Mouse (Mus musculus) lung, postnatal 0 days (tissue): ENCODE data around the gene Ubash3b. TPM values are rescaled to one million over a fixed set of nuclear protein-coding genes. Genes with fewer than 3 reads are reported as not detected.

Experiments
- ATAC-seq: fragments of 200-750 bp; cut with Nextera tagmentation; 2 replicates; pipeline ENCODE4 v1.8.0; 2017; ENCODE audit warnings: moderate library complexity
- DNase-seq: peaks from one replicate; pipeline ENCODE4 v3.0.0-alpha.2; 2016; ENCODE audit warnings: low spot score
- H3K27ac ChIP-seq: fragments of 300-500 bp; sonication (generic); 2 replicates; pipeline ENCODE4 v1.5.1; 2014; ENCODE audit warnings: antibody characterized with exemption, mild to moderate bottlenecking, low read length, mixed read lengths
- H3K27me3 ChIP-seq: fragments of 300-500 bp; sonication (generic); replicated peaks from 2 replicates; pipeline ENCODE4 v1.6.1; 2014; ENCODE audit warnings: low read length, mixed read lengths; ENCODE audit not compliant: insufficient read depth
- H3K36me3 ChIP-seq: fragments of 300-500 bp; sonication (generic); 2 replicates; pipeline ENCODE4 v1.6.1; 2014; ENCODE audit warnings: low read length, mixed read lengths; ENCODE audit not compliant: insufficient read depth
- H3K4me1 ChIP-seq: fragments of 300-500 bp; sonication (generic); 2 replicates; pipeline ENCODE4 v1.6.1; 2014; ENCODE audit warnings: antibody characterized with exemption, low read depth, low read length, mixed read lengths; ENCODE audit not compliant: insufficient read depth
- H3K4me2 ChIP-seq: fragments of 300-500 bp; sonication (generic); replicated peaks from 2 replicates; pipeline ENCODE4 v1.6.1; 2014; ENCODE audit warnings: low read depth, mild to moderate bottlenecking, low read length, moderate library complexity, mixed read lengths
- H3K4me3 ChIP-seq: fragments of 300-500 bp; sonication (generic); 2 replicates; pipeline ENCODE4 v1.5.1; 2014; ENCODE audit warnings: low read depth, low read length
- H3K9ac ChIP-seq: fragments of 300-500 bp; sonication (generic); replicated peaks from 2 replicates; pipeline ENCODE4 v1.6.1; 2014; ENCODE audit warnings: low read depth, mild to moderate bottlenecking
- H3K9me3 ChIP-seq: fragments of 300-500 bp; sonication (generic); 2 replicates; pipeline ENCODE4 v1.6.1; 2016; ENCODE audit warnings: low read length, mixed read lengths
- CTCF ChIP-seq: IDR thresholded peaks from 2 replicates; pipeline ENCODE4 v1.5.1; 2016; ENCODE audit warnings: antibody characterized with exemption, mild to moderate bottlenecking
- EP300 ChIP-seq: IDR thresholded peaks from 2 replicates; pipeline ENCODE4 v1.6.1; 2016; ENCODE audit warnings: antibody characterized with exemption, mild to moderate bottlenecking, control low read depth
- WGBS: fragments of 180-500 bp; shearing (Covaris S2); extraction: QIAGEN DNeasy Blood & Tissue Kit; methylation state at CpG from one replicate; pipeline ENCODE4 v1.1.7; 2014; 5-methylcytosine and 5-hydroxymethylcytosine counted together
- polyA plus RNA-seq: library from polyadenylated mRNA; unstranded; fragments of >200 nt; fragmentation: Nextera tagmentation; extraction: Ambion mirVana; gene quantifications from 2 replicates; pipeline ENCODE4 v1.2.1, GENCODE M21; 2015

Ubash3b gene
- polyA plus RNA-seq, 1 experiment from 2014 or later: 4.1 TPM

DNA sequence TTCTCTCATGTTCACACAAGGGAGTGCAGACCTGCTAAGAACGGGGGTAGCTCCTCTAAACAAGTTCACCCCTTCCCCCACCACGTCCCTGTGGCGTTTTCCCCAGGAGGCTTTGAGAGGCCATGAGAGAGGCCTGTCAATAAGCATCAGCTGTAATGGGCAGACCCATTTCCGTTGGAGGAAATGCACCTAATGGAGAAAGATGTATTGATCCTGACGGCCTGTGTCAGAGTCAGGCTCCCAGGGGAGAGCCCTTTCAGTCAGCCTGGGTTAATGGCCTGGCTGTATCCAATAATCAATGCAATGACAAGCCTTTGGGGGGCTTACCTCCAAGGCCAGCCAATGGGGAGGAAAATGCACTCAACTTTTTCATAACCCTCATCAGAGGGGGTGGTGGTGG is 100.1 kb downstream of the Ubash3b start:
- H3K27ac ChIP-seq: no peak overlapping the region
- H3K4me1 ChIP-seq: no peaks in the 10 kb centered on the region
- no peaks in the 10 kb centered on the region for H3K27me3 ChIP-seq
- H3K4me3 ChIP-seq: no peak overlapping the region
- H3K9ac ChIP-seq: no peak overlapping the region
- no peak for ATAC-seq
- H3K9me3 ChIP-seq: no peaks in the 10 kb centered on the region
- H3K4me2 ChIP-seq: no peak overlapping the region
- no peak for DNase-seq
- 58% methylated on average over 5 of the region's 5 CpGs for WGBS
- TF ChIP-seq CTCF (no peak), EP300 (no peak)
- H3K36me3 ChIP-seq: no peaks in the 10 kb centered on the region

DNA sequence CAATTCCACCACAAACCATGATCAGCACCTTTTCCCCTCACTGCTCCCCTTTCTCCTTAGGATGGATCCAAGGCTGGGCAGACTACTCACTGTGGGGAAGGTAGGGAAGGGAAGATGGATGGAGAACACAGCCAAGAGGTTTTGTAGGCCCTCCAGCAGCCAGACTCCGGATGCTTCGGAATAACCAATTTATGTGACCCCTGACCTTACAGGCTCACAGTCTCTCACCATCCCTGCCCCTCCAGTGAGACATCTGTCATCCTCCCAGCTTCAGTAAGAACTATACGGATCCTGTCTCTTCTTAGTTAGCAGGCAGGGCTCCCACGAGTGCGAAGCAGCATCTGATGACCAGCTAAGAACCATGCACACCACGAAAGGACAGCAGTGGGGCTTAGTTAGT is 100.9 kb downstream of the Ubash3b start:
- Histone ChIP-seq H3K27me3 (no peaks in the 10 kb centered on the region), H3K27ac (no peak overlapping the region), H3K4me1 (no peaks in the 10 kb centered on the region), H3K9me3 (no peaks in the 10 kb centered on the region), H3K4me2 (no peak overlapping the region), H3K36me3 (no peaks in the 10 kb centered on the region), H3K9ac (no peak overlapping the region), H3K4me3 (no peak overlapping the region)
- DNase-seq (no peak), ATAC-seq (no peak)
- TF ChIP-seq CTCF (no peak), EP300 (no peak)
- 53% methylated on average over 6 of the region's 6 CpGs for WGBS

GRCm38 (mm10) chr9:41058765-41059535 is 102.5 kb downstream of the Ubash3b start:
- H3K27me3 ChIP-seq: no peaks in the 10 kb centered on the region
- H3K9ac ChIP-seq: no peak overlapping the region
- H3K36me3 ChIP-seq: no peaks in the 10 kb centered on the region
- 53% methylated on average over 8 of the region's 8 CpGs for WGBS
- no peak overlapping the region for H3K4me3 ChIP-seq
- no peak for TF ChIP-seq EP300
- TF ChIP-seq CTCF: no peak
- H3K4me2 ChIP-seq: no peak overlapping the region
- no peaks in the 10 kb centered on the region for H3K4me1 ChIP-seq
- no peak overlapping the region for H3K27ac ChIP-seq
- DNase-seq (no peak), ATAC-seq (no peak)
- H3K9me3 ChIP-seq: no peaks in the 10 kb centered on the region

DNA sequence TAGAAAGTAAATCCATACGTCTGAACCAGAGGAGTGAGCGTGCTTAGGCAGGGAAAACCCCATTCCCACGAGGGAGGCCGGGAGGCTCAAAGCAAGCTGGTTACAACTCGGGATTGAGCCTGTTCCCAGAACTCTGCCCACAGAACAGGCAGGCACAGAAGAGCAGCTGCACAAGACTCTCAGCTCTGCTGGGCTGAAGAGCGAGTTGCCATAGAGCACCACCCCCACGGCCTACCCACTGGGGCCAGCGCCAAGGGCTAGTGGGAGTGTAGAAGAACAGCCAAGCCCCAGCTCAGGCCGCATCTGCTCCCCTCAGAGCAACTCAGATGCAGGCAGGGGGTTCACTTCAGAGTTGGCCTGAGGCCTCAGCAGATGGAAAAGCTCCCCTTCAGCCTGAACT is 107.3 kb downstream of the Ubash3b start:
- no peak overlapping the region for H3K4me2 ChIP-seq
- DNase-seq (no peak), ATAC-seq (no peak)
- H3K36me3 ChIP-seq: no peaks in the 10 kb centered on the region
- WGBS: 80% methylated on average over 9 of the region's 9 CpGs
- H3K4me3 ChIP-seq: no peak overlapping the region
- TF ChIP-seq EP300 (no peak), CTCF (no peak)
- no peak overlapping the region for H3K9ac ChIP-seq
- no peaks in the 10 kb centered on the region for H3K27me3 ChIP-seq
- H3K4me1 ChIP-seq: no peaks in the 10 kb centered on the region
- no peak overlapping the region for H3K27ac ChIP-seq
- no peaks in the 10 kb centered on the region for H3K9me3 ChIP-seq

DNA sequence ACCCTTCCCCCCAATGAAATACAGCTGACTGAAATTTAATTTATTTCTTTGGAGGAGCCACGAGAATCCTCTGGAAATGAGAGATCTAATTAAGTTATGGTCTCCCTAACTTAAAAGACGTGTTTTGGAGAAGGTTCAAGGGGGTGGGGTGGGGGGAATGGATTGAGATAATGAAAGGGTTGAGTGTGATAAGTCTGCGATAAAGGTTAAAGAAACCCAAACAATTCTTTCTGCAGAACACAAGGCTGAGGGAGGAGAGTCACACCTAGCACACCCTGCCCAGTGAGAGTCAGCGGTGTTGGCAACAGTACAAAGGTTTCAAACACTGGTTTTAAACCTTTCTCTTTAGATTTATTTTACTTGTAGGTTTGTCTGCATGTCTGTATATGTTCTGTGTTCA is 108.0 kb downstream of the Ubash3b start:
- no peak for ATAC-seq
- no peak overlapping the region for H3K9ac ChIP-seq
- WGBS: 62% methylated on average over 4 of the region's 4 CpGs
- no peak overlapping the region for H3K4me3 ChIP-seq
- no peak overlapping the region for H3K4me2 ChIP-seq
- TF ChIP-seq EP300: no peak
- TF ChIP-seq CTCF: no peak
- no peaks in the 10 kb centered on the region for H3K27me3 ChIP-seq
- no peaks in the 10 kb centered on the region for H3K9me3 ChIP-seq
- H3K36me3 ChIP-seq: no peaks in the 10 kb centered on the region
- no peaks in the 10 kb centered on the region for H3K4me1 ChIP-seq
- DNase-seq: no peak
- no peak overlapping the region for H3K27ac ChIP-seq

GRCm38 (mm10) chr9:41051080-41051932 is 110.2 kb downstream of the Ubash3b start:
- no peak for DNase-seq

More at GRCm38 (mm10) chr9:41051080-41051932, 110.2 kb downstream of the Ubash3b start:
- H3K27me3 ChIP-seq: no peaks in the 10 kb centered on the region
- no peaks in the 10 kb centered on the region for H3K36me3 ChIP-seq
- H3K9ac ChIP-seq: no peak overlapping the region
- TF ChIP-seq CTCF (no peak), EP300 (no peak)
- H3K27ac ChIP-seq: no peak overlapping the region
- H3K4me2 ChIP-seq: no peak overlapping the region
- H3K4me3 ChIP-seq: no peak overlapping the region
- H3K9me3 ChIP-seq: no peaks in the 10 kb centered on the region
- no peaks in the 10 kb centered on the region for H3K4me1 ChIP-seq
- 35% methylated on average over 11 of the region's 11 CpGs for WGBS
- ATAC-seq: no peak
